Mouse (Mus musculus): ENCODE results near the gene Zbtb20. TPM values are rescaled to one million over a fixed set of nuclear protein-coding genes. Genes with fewer than 3 reads are reported as not detected.

Gene Zbtb20
- polyA plus RNA-seq, 1 experiment from 2014 or later: 23.5 TPM

DNA sequence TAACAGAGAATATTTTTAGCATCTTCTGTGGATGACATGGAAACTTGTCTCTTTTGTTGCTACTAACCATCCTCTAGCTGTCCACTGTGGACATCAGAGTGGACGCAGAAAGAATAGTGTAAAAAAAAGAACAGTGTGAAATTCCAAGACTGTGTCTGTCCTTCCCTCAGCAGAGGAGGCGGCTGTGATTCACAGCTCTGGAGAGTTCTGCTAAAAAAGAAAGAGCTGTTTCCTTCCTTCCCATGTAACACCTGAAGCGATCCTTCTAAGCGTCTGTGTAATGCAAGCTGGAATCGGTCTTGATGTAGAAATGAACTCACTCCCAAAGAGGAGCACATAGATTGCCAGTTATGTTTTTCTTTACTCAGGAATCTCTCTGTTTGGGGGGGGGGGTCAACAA is 512.7 kb downstream of the Zbtb20 start:
- Histone ChIP-seq H3K27ac (ENCODE audit: low read length) (no peak overlapping the region), H3K27me3 (ENCODE audit: control insufficient read depth, insufficient read depth, low read length) (no peaks in the 10 kb centered on the region), H3K36me3 (ENCODE audit: control insufficient read depth, insufficient read depth, low read length) (no peaks in the 10 kb centered on the region), H3K4me2 (ENCODE audit: low read depth, low read length) (no peak overlapping the region), H3K9ac (ENCODE audit: low read length) (no peak overlapping the region), H3K4me3 (replicated peaks; ENCODE audit: low read length) (no peak overlapping the region), H3K4me1 (ENCODE audit: control insufficient read depth, insufficient read depth, low read length) (no peaks in the 10 kb centered on the region; the same call in 1 of the 2 replicates), H3K9me3 (replicated peaks; ENCODE audit: control insufficient read depth, low read length) (no peaks in the 10 kb centered on the region)
- WGBS: 89% methylated on average over 5 of the region's 5 CpGs
- ATAC-seq (ENCODE audit: insufficient read depth, low FRiP score): no peak

DNA sequence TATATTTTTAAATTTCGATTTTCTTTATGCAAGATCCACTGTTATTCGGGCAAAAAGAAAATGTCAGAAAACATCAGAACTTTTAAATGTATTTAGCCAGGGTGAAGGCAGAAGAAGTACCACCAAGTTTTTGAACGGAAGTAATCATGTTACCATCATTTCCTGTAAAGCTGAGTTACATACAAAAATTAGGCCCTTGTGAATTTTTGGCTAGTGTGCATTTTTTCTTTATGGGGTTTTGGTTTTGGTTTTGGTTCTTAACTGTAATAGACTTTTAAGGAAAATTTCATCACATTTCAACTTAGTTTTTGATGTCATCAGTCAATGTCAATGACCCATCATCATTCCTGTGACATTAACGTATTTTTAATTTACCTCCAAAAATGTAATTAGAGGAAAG is 514.7 kb downstream of the Zbtb20 start:
- WGBS: 89% methylated on average over 4 of the region's 4 CpGs
- no peaks in the 10 kb centered on the region; the same call in 1 of the 2 replicates for H3K4me1 ChIP-seq (ENCODE audit: control insufficient read depth, insufficient read depth, low read length)
- H3K4me3 ChIP-seq (replicated peaks; ENCODE audit: low read length): no peak overlapping the region
- H3K36me3 ChIP-seq (ENCODE audit: control insufficient read depth, insufficient read depth, low read length): no peaks in the 10 kb centered on the region
- no peak overlapping the region for H3K27ac ChIP-seq (ENCODE audit: low read length)
- H3K9ac ChIP-seq (ENCODE audit: low read length): no peak overlapping the region
- no peak overlapping the region for H3K4me2 ChIP-seq (ENCODE audit: low read depth, low read length)
- no peaks in the 10 kb centered on the region for H3K27me3 ChIP-seq (ENCODE audit: control insufficient read depth, insufficient read depth, low read length)
- H3K9me3 ChIP-seq (replicated peaks; ENCODE audit: control insufficient read depth, low read length): no peaks in the 10 kb centered on the region
- ATAC-seq (ENCODE audit: insufficient read depth, low FRiP score): no peak

DNA sequence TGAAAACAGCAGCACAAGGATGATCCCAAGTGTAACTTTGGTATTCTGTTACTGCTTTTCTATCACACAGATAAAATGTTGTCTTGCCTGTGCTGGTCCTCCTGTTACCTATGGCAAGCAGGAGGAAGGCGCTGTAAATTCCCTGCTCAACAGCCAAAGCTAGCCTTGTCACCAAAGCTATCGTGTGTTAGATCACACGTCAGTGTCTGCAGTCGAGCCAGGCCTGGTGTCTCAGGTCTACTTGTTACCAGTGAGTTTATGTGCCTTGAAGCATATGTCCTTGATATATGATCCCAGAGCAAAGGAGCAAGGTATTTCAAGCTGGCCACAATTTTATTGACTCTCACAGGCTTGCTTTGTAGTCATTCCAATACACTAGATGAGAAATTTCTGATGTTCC is 517.7 kb downstream of the Zbtb20 start:
- Histone ChIP-seq H3K4me3 (replicated peaks; ENCODE audit: low read length) (no peak overlapping the region), H3K9ac (ENCODE audit: low read length) (no peak overlapping the region), H3K4me2 (ENCODE audit: low read depth, low read length) (no peak overlapping the region), H3K4me1 (ENCODE audit: control insufficient read depth, insufficient read depth, low read length) (no peaks in the 10 kb centered on the region), H3K9me3 (replicated peaks; ENCODE audit: control insufficient read depth, low read length) (no peaks in the 10 kb centered on the region), H3K27ac (ENCODE audit: low read length) (no peak overlapping the region), H3K27me3 (ENCODE audit: control insufficient read depth, insufficient read depth, low read length) (no peaks in the 10 kb centered on the region), H3K36me3 (ENCODE audit: control insufficient read depth, insufficient read depth, low read length) (no peaks in the 10 kb centered on the region)
- ATAC-seq (ENCODE audit: insufficient read depth, low FRiP score): no peak
- 75% methylated on average over 4 of the region's 4 CpGs for WGBS

DNA sequence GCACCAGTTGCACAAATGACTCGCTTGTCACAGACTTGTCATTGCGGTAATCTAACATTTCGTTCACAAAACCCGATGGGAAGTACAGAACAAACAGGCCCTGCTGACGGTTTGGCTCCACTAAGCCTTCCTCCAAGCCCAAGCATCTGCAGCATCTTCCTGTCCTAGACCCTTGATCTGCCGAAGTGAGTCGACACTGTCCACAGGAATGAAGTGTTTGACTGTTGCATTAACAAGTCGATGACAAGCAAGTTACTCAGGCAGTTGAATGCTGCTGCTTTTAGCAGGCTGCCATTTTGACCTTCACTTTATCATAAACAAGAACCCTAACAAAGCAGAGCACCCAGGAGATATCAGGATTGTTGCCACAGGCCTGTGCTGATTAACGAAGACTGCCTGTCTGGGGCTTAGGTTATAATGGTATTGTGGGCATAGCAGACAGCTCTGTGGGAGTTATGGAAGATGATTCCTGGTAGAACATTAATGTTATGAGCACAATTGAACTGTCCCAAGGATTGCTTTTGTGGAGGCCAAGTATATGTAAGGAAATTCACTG is 518.4 kb downstream of the Zbtb20 start:
- Histone ChIP-seq H3K36me3 (ENCODE audit: control insufficient read depth, insufficient read depth, low read length) (no peaks in the 10 kb centered on the region), H3K27ac (ENCODE audit: low read length) (no peak overlapping the region), H3K9me3 (replicated peaks; ENCODE audit: control insufficient read depth, low read length) (no peaks in the 10 kb centered on the region), H3K4me1 (ENCODE audit: control insufficient read depth, insufficient read depth, low read length) (no peaks in the 10 kb centered on the region), H3K4me3 (replicated peaks; ENCODE audit: low read length) (no peak overlapping the region), H3K9ac (ENCODE audit: low read length) (no peak overlapping the region), H3K27me3 (ENCODE audit: control insufficient read depth, insufficient read depth, low read length) (no peaks in the 10 kb centered on the region), H3K4me2 (ENCODE audit: low read depth, low read length) (no peak overlapping the region)
- WGBS: 60% methylated on average over 9 of the region's 9 CpGs
- ATAC-seq (ENCODE audit: insufficient read depth, low FRiP score): no peak

- Histone ChIP-seq H3K4me1 (ENCODE audit: control insufficient read depth, insufficient read depth, low read length) (no peaks in the 10 kb centered on the region), H3K27me3 (ENCODE audit: control insufficient read depth, insufficient read depth, low read length) (no peaks in the 10 kb centered on the region), H3K9ac (ENCODE audit: low read length) (no peak overlapping the region), H3K9me3 (replicated peaks; ENCODE audit: control insufficient read depth, low read length) (no peaks in the 10 kb centered on the region), H3K4me2 (ENCODE audit: low read depth, low read length) (no peak overlapping the region), H3K4me3 (replicated peaks; ENCODE audit: low read length) (no peak overlapping the region), H3K36me3 (ENCODE audit: control insufficient read depth, insufficient read depth, low read length) (no peaks in the 10 kb centered on the region), H3K27ac (ENCODE audit: low read length) (no peak overlapping the region)
- ATAC-seq (ENCODE audit: insufficient read depth, low FRiP score): no peak
- 84% methylated on average over 2 of the region's 2 CpGs for WGBS
These were observed 519.1 kb downstream of the Zbtb20 start for GRCm38 (mm10) chr16:43394760-43395159.

GRCm38 (mm10) chr16:43396849-43397628 is 521.4 kb downstream of the Zbtb20 start:
- Histone ChIP-seq H3K9me3 (replicated peaks; ENCODE audit: control insufficient read depth, low read length) (no peaks in the 10 kb centered on the region), H3K36me3 (ENCODE audit: control insufficient read depth, insufficient read depth, low read length) (no peaks in the 10 kb centered on the region), H3K4me2 (ENCODE audit: low read depth, low read length) (no peak overlapping the region), H3K9ac (ENCODE audit: low read length) (no peak overlapping the region), H3K4me3 (replicated peaks; ENCODE audit: low read length) (no peak overlapping the region), H3K27me3 (ENCODE audit: control insufficient read depth, insufficient read depth, low read length) (no peaks in the 10 kb centered on the region), H3K4me1 (ENCODE audit: control insufficient read depth, insufficient read depth, low read length) (no peaks in the 10 kb centered on the region), H3K27ac (ENCODE audit: low read length) (no peak overlapping the region)
- 83% methylated on average over 11 of the region's 11 CpGs for WGBS
- ATAC-seq (ENCODE audit: insufficient read depth, low FRiP score): no peak

DNA sequence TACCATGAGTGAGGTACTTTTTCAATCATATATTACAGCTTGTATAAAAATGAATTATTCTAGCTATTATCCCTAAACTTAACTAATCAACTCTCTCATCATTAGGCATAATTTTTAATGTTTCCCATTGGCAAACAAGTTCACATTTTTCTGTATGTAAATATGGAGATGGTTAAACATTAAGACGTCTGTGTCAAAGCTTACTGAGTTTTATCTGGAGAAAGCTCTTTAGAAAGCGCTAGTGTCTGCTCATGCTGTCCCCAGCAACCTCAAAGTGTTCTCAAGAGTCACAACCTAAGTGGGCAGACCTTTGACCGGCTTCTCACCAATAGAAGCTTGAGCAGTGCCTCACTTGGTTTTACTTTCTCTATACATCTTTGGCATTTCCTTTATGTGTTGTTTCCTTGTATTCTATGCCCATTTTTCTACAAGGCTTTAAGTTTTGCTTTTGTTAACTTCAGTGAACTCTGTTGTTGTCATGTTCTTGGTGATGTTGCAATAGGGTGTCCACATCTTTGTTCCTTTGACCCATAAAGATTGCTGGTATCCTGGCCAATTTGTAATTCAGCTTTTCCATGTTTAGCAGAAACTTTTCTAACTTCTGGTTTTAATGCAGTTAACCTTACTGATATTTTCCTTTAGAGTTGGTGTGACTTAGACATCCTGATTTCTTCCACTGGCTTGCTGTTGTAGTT is 522.1 kb downstream of the Zbtb20 start:
- no peak for ATAC-seq (ENCODE audit: insufficient read depth, low FRiP score)
- H3K4me3 ChIP-seq (replicated peaks; ENCODE audit: low read length): no peak overlapping the region
- 70% methylated on average over 3 of the region's 3 CpGs for WGBS

DNA sequence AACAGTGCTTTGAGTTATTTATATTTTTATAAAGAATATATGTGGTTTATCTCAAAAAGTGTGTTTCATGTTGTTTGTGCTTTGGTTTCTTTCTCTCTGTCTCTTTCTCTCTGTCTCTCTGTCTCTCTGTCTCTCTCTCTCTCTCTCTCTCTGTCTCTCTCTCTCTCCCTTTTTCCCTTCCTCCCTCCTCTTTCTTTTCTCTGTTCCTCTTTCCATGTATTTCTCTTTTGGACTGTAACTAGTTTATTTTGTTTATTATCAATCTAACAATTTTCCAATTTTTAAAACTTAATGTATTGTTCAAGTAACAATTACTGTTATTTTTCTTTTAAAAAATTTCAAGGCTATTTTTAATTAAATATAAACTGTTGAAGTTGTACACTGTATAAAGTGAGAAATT is 523.7 kb downstream of the Zbtb20 start:
- Histone ChIP-seq H3K4me2 (ENCODE audit: low read depth, low read length) (no peak overlapping the region), H3K9me3 (replicated peaks; ENCODE audit: control insufficient read depth, low read length) (no peaks in the 10 kb centered on the region), H3K27ac (ENCODE audit: low read length) (no peak overlapping the region), H3K36me3 (ENCODE audit: control insufficient read depth, insufficient read depth, low read length) (no peaks in the 10 kb centered on the region), H3K27me3 (ENCODE audit: control insufficient read depth, insufficient read depth, low read length) (no peaks in the 10 kb centered on the region), H3K9ac (ENCODE audit: low read length) (no peak overlapping the region), H3K4me3 (replicated peaks; ENCODE audit: low read length) (no peak overlapping the region), H3K4me1 (ENCODE audit: control insufficient read depth, insufficient read depth, low read length) (no peaks in the 10 kb centered on the region)
- no peak for ATAC-seq (ENCODE audit: insufficient read depth, low FRiP score)

More for the DNA sequence above, 522.1 kb downstream of the Zbtb20 start:
- Histone ChIP-seq H3K4me1 (ENCODE audit: control insufficient read depth, insufficient read depth, low read length) (no peaks in the 10 kb centered on the region), H3K4me2 (ENCODE audit: low read depth, low read length) (no peak overlapping the region), H3K27me3 (ENCODE audit: control insufficient read depth, insufficient read depth, low read length) (no peaks in the 10 kb centered on the region), H3K27ac (ENCODE audit: low read length) (no peak overlapping the region), H3K36me3 (ENCODE audit: control insufficient read depth, insufficient read depth, low read length) (no peaks in the 10 kb centered on the region), H3K9ac (ENCODE audit: low read length) (no peak overlapping the region), H3K9me3 (replicated peaks; ENCODE audit: control insufficient read depth, low read length) (no peaks in the 10 kb centered on the region)

- Histone ChIP-seq H3K36me3 (ENCODE audit: control insufficient read depth, insufficient read depth, low read length) (no peaks in the 10 kb centered on the region), H3K4me3 (replicated peaks; ENCODE audit: low read length) (no peak overlapping the region), H3K4me2 (ENCODE audit: low read depth, low read length) (no peak overlapping the region), H3K27me3 (ENCODE audit: control insufficient read depth, insufficient read depth, low read length) (no peaks in the 10 kb centered on the region), H3K9me3 (replicated peaks; ENCODE audit: control insufficient read depth, low read length) (no peaks in the 10 kb centered on the region), H3K27ac (ENCODE audit: low read length) (no peak overlapping the region), H3K9ac (ENCODE audit: low read length) (no peak overlapping the region), H3K4me1 (ENCODE audit: control insufficient read depth, insufficient read depth, low read length) (no peaks in the 10 kb centered on the region)
- no peak for ATAC-seq (ENCODE audit: insufficient read depth, low FRiP score)
These were observed 524.4 kb downstream of the Zbtb20 start for GRCm38 (mm10) chr16:43400046-43400445.

Data from stomach, embryonic 16.5 days (tissue).